Mouse (Mus musculus): Measurements from ENCODE around the gene Wwc2.

DNA sequence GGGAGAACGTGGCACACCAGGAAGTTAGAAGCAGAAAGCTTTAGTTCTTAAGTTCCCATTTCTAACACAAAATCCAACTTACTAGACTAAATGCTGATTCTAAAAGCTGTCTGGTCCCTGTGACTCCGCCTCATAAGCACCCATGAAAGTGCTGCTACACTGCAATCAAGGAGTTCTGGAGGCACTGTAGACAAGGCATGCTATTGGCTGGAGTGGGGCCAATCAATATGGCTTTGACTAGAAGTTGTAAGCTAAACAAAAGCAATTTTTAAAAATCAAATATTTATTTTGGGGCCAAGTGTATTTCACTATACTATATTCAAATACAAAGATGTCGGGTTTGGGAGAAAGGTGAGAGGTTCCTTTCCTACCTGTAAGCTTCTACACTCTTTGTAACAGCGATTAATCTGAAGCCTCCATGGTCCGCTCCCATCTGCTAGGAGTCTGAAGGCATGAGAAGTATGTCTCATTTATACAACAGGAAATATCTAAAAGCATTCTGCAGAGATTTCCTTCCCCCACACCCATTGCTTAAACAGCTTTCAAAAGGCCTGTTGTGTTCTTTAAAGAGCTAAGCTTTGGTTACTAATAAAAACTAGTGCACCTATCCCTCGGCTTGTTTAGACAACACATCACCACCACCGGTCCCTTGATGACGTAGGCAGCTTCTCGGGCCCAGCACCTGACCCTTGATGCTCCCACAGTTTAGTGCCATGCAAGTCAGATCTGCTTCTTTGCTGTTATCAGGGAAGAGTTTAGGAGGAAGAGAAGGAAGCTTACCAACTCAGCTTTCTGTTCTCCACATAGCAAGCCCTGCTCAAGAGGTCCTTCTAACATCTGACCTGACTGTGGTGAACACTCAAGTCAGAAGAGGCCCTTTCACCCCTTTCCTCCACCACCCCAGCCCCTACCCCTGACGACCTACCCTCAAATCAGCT lies 50.5 kb downstream of the Wwc2 start:
- no peak for TF ChIP-seq FLI1 (IDR thresholded peaks at IDR 0.05; ENCODE audit: low read length)
- TF ChIP-seq GATA1 (IDR thresholded peaks at IDR 0.05; ENCODE audit: borderline replicate concordance, low read length): no peak
